Mouse (Mus musculus) forebrain, embryonic 10.5 days (tissue): ENCODE results near the gene Frat2. TPM values are rescaled to one million over a fixed set of nuclear protein-coding genes. Genes with fewer than 3 reads are reported as not detected.
"Not testable (repeated sequence)": the region's sequence is repeated elsewhere in the genome, so short reads cannot be mapped to it uniquely, and the experiment has no call there.

Experiments used
- DNase-seq: peaks from one replicate; pipeline ENCODE4 v3.0.0-alpha.2; 2017; ENCODE audit warnings: low spot score; ENCODE audit errors: extremely low spot score
- H3K27ac ChIP-seq: fragments of 300-500 bp; sonication (generic); 2 replicates; pipeline ENCODE4 v1.5.1; 2016; ENCODE audit warnings: mild to moderate bottlenecking
- H3K27me3 ChIP-seq: fragments of 300-500 bp; sonication (generic); 2 replicates; pipeline ENCODE4 v1.6.1; 2016; ENCODE audit warnings: mild to moderate bottlenecking; ENCODE audit not compliant: poor library complexity, severe bottlenecking
- H3K36me3 ChIP-seq: fragments of 300-500 bp; sonication (generic); replicated peaks from 2 replicates; pipeline ENCODE4 v1.6.1; 2016; ENCODE audit warnings: mild to moderate bottlenecking, moderate library complexity
- H3K4me1 ChIP-seq: fragments of 300-500 bp; sonication (generic); 2 replicates; pipeline ENCODE4 v1.6.1; 2016
- H3K4me3 ChIP-seq: fragments of 300-500 bp; sonication (generic); 2 replicates; pipeline ENCODE4 v1.5.1; 2016; ENCODE audit warnings: mild to moderate bottlenecking, moderate library complexity
- H3K9me3 ChIP-seq: fragments of 300-500 bp; sonication (generic); 2 replicates; pipeline ENCODE4 v1.6.1; 2016; ENCODE audit warnings: mild to moderate bottlenecking, moderate library complexity
- WGBS: fragments of 180-500 bp; shearing (Covaris S2); methylation state at CpG from one replicate; pipeline ENCODE4 v1.1.7; 2016; 5-methylcytosine and 5-hydroxymethylcytosine counted together
- polyA plus RNA-seq: library from polyadenylated mRNA; unstranded; fragments of >200 nt; fragmentation: Nextera tagmentation; extraction: Ambion mirVana; gene quantifications from 2 replicates; pipeline ENCODE4 v1.2.1, GENCODE M21; 2016

The Frat2 gene
- polyA plus RNA-seq, 1 experiment from 2014 or later: 5.5 TPM

- 88% methylated on average over 3 of the region's 3 CpGs for WGBS
- Histone ChIP-seq H3K9me3 (no peaks in the 10 kb centered on the region; the same call in 1 of the 2 replicates), H3K36me3 (peaks cover 28% of the 10 kb centered on the region), H3K27me3 (no peaks in the 10 kb centered on the region), H3K4me1 (peaks cover 9% of the 10 kb centered on the region), H3K27ac (no peak overlapping the region; the same call in 1 of the 2 replicates), H3K4me3 (no peak overlapping the region)
- DNase-seq: no peak
These were observed 9.9 kb upstream of the Frat2 start for GRCm38 (mm10) chr19:41857816-41858310.

GRCm38 (mm10) chr19:41857086-41857762 is 9.3 kb upstream of the Frat2 start:
- H3K27me3 ChIP-seq: no peaks in the 10 kb centered on the region
- WGBS: 92% methylated on average over 5 of the region's 5 CpGs
- peaks cover 3% of the 10 kb centered on the region; the same call in 1 of the 2 replicates for H3K9me3 ChIP-seq
- peaks cover 21% of the 10 kb centered on the region for H3K36me3 ChIP-seq
- H3K4me1 ChIP-seq: peaks cover 9% of the 10 kb centered on the region
- no peak overlapping the region for H3K4me3 ChIP-seq
- no peak overlapping the region for H3K27ac ChIP-seq
- no peak for DNase-seq

- peaks cover 3% of the 10 kb centered on the region; the same call in 1 of the 2 replicates for H3K9me3 ChIP-seq
- no peak overlapping the region for H3K27ac ChIP-seq
- DNase-seq: no peak
- no peaks in the 10 kb centered on the region for H3K27me3 ChIP-seq
- 87% methylated on average over 4 of the region's 4 CpGs for WGBS
- H3K4me1 ChIP-seq: peaks cover 28% of the 10 kb centered on the region
- no peaks in the 10 kb centered on the region for H3K36me3 ChIP-seq
- no peak overlapping the region for H3K4me3 ChIP-seq
These were observed 4.5 kb upstream of the Frat2 start for GRCm38 (mm10) chr19:41852423-41852822.

- H3K4me3 ChIP-seq: peak overlapping the region; percentile 39
- no peaks in the 10 kb centered on the region for H3K36me3 ChIP-seq
- WGBS: 15% methylated on average over 14 of the region's 14 CpGs
- peaks cover 43% of the 10 kb centered on the region for H3K4me1 ChIP-seq
- H3K9me3 ChIP-seq: peaks cover 3% of the 10 kb centered on the region; the same call in 1 of the 2 replicates
- H3K27me3 ChIP-seq: peaks cover 7% of the 10 kb centered on the region
- peak overlapping the region; percentile 85 for H3K27ac ChIP-seq
- DNase-seq: peak; percentile 42
These were observed 3.0 kb upstream of the Frat2 start for GRCm38 (mm10) chr19:41850719-41851543.

GRCm38 (mm10) chr19:41850021-41850718 is 2.2 kb upstream of the Frat2 start:
- Histone ChIP-seq H3K27ac (peak overlapping the region; percentile 85), H3K4me3 (peak overlapping the region; percentile 39)

GRCm38 (mm10) chr19:41847614-41847991 is 329 bp downstream of the Frat2 start:
- H3K4me3 ChIP-seq: peak overlapping the region; percentile 83
- not testable (repeated sequence) for H3K9me3 ChIP-seq, H3K36me3 ChIP-seq
- under 1% methylated on average over 50 of the region's 53 CpGs for WGBS
- H3K27ac ChIP-seq: peak overlapping the region; percentile 97
- peak; percentile 73 for DNase-seq
- peaks cover 14% of the 10 kb centered on the region for H3K27me3 ChIP-seq
- peaks cover 47% of the 10 kb centered on the region for H3K4me1 ChIP-seq

More at GRCm38 (mm10) chr19:41850021-41850718, 2.2 kb upstream of the Frat2 start:
- DNase-seq: no peak
- H3K27me3 ChIP-seq: peaks cover 12% of the 10 kb centered on the region
- H3K4me1 ChIP-seq: peaks cover 47% of the 10 kb centered on the region
- peaks cover 3% of the 10 kb centered on the region; the same call in 1 of the 2 replicates for H3K9me3 ChIP-seq
- WGBS: 15% methylated on average over 6 of the region's 6 CpGs
- no peaks in the 10 kb centered on the region for H3K36me3 ChIP-seq

- H3K4me3 ChIP-seq: peak overlapping the region; percentile 83
- peak overlapping the region; percentile 97 for H3K27ac ChIP-seq
- H3K9me3 ChIP-seq: no peaks in the 10 kb centered on the region
- peak; percentile 53 for DNase-seq
- peaks cover 47% of the 10 kb centered on the region for H3K4me1 ChIP-seq
- H3K36me3 ChIP-seq: no peaks in the 10 kb centered on the region
- peaks cover 14% of the 10 kb centered on the region for H3K27me3 ChIP-seq
- under 1% methylated on average over 54 of the region's 64 CpGs for WGBS
These were observed 796 bp downstream of the Frat2 start for GRCm38 (mm10) chr19:41847091-41847581.

- H3K27me3 ChIP-seq: peaks cover 14% of the 10 kb centered on the region
- H3K27ac ChIP-seq: peak overlapping the region; percentile 97
- WGBS: 16% methylated on average over 21 of the region's 21 CpGs
- H3K36me3 ChIP-seq: no peaks in the 10 kb centered on the region
- DNase-seq: peak; percentile 19
- peaks cover 42% of the 10 kb centered on the region for H3K4me1 ChIP-seq
- H3K4me3 ChIP-seq: peak overlapping the region; percentile 83
- no peaks in the 10 kb centered on the region for H3K9me3 ChIP-seq
These were observed 1.4 kb downstream of the Frat2 start for GRCm38 (mm10) chr19:41846366-41847090.

- no peak overlapping the region for H3K4me3 ChIP-seq
- 86% methylated on average over 6 of the region's 6 CpGs for WGBS
- peaks cover 14% of the 10 kb centered on the region for H3K27me3 ChIP-seq
- DNase-seq: no peak
- H3K27ac ChIP-seq: no peak overlapping the region
- no peaks in the 10 kb centered on the region for H3K9me3 ChIP-seq
- peaks cover 21% of the 10 kb centered on the region for H3K4me1 ChIP-seq
- H3K36me3 ChIP-seq: no peaks in the 10 kb centered on the region
These were observed 3.6 kb downstream of the Frat2 start for GRCm38 (mm10) chr19:41844345-41844744.

- Histone ChIP-seq H3K27me3 (peaks cover 14% of the 10 kb centered on the region), H3K27ac (no peak overlapping the region), H3K4me1 (peaks cover 21% of the 10 kb centered on the region), H3K4me3 (no peak overlapping the region), H3K36me3 (no peaks in the 10 kb centered on the region), H3K9me3 (no peaks in the 10 kb centered on the region)
- whole genome bisulfite sequencing: 82% methylated on average over 4 of the region's 4 CpGs
- DNase-seq: no peak
These were observed 5.2 kb downstream of the Frat2 start for GRCm38 (mm10) chr19:41842706-41843105.

- 88% methylated on average over 4 of the region's 4 CpGs for WGBS
- no peak for DNase-seq
- Histone ChIP-seq H3K27ac (no peak overlapping the region), H3K27me3 (peaks cover 14% of the 10 kb centered on the region), H3K4me1 (peaks cover 19% of the 10 kb centered on the region), H3K36me3 (no peaks in the 10 kb centered on the region), H3K9me3 (no peaks in the 10 kb centered on the region), H3K4me3 (no peak overlapping the region)
These were observed 5.7 kb downstream of the Frat2 start for GRCm38 (mm10) chr19:41842196-41842595.
